Mouse (Mus musculus): ENCODE data around the gene Pcif1.

DNA sequence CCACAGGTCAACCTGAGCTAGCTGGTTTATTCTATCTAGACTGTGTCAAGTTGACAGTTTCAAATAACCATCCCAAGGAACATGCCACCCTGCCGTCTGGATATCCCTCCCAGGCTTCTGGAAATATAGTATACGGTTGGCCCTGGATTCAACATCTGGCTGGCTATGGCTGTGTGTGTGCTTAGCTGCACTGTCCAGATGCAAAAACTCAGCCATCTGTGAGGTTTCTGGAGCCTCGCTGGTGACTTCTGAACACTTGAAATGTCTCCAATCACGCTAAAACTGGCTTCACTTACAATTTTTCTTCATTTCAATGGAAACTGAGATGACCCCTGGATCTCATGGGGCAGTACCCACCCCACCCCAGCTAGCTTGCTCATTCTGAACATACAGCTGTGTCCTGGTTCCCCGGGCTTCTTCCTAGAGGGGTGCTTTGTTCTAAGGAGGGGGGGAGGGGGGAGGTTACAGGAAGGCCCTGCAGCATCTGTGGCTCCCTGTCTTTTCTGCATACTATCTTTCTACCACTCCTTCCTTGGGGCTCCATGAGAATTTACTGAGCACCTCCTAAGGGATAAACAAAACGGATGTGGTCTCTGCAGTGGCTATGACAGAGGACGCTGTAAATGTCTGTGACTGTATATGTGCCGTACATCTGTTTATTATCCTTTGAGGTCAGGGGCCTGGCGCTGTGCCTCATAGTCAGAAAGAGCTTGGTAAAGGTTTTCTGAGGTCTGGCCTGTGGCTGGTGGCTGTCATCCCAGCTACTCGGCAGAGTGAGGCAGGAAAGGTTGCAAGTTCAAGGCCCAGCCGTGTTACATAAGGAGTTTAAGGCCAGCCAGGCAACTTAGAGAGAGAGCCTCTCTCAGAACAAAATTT is 51.8 kb downstream of the Pcif1 start:
- TF ChIP-seq CTCF (IDR thresholded peaks at IDR 0.05), result no peak
- TF ChIP-seq POLR2A (IDR thresholded peaks at IDR 0.05; ENCODE audit: insufficient read depth, low read depth, low read length), result no peak

Data from heart, adult 2 months (tissue).